Mouse (Mus musculus) megakaryocyte, embryonic 14.5 days (primary cell): ENCODE measurements around the gene Cabcoco1. TPM values are rescaled to one million over a fixed set of nuclear protein-coding genes. Genes with fewer than 3 reads are reported as not detected.

Experiments used
- H3K27me3 ChIP-seq: replicated peaks from 2 replicates; pipeline ENCODE3; 2012; ENCODE audit warnings: inconsistent platforms
- H3K36me3 ChIP-seq: replicated peaks from 2 replicates; pipeline ENCODE3; 2012; ENCODE audit warnings: low read length, inconsistent platforms, mixed read lengths
- H3K4me1 ChIP-seq: 2 replicates; pipeline ENCODE4 v1.6.1; 2012; ENCODE audit warnings: inconsistent platforms
- H3K4me3 ChIP-seq: replicated peaks from 2 replicates; pipeline ENCODE3; 2012; ENCODE audit warnings: moderate library complexity, mild to moderate bottlenecking, inconsistent platforms
- H3K9me3 ChIP-seq: 2 replicates; pipeline ENCODE4 v1.6.1; 2012; ENCODE audit warnings: inconsistent platforms
- FLI1 ChIP-seq: IDR thresholded peaks from 2 replicates; pipeline ENCODE4 v1.6.1; 2012; ENCODE audit warnings: low read length, inconsistent platforms, mixed read lengths
- GATA1 ChIP-seq: IDR thresholded peaks from 3 replicates; pipeline ENCODE4 v1.6.1; 2012; ENCODE audit warnings: mixed read lengths, low read length, inconsistent platforms, borderline replicate concordance
- polyA plus RNA-seq: library from polyadenylated mRNA; stranded (reverse); fragments of >175 nt; gene quantifications from 2 replicates; pipeline ENCODE4 v1.2.3, GENCODE M21; 2012; ENCODE audit warnings: low replicate concordance; ENCODE audit not compliant: insufficient read depth

The Cabcoco1 gene
- polyA plus RNA-seq, 1 experiment = not detected

GRCm38 (mm10) chr10:68441931-68442662 is 99.6 kb downstream of the Cabcoco1 start:
- Histone ChIP-seq H3K27me3 (no peaks in the 10 kb centered on the region), H3K36me3 (no peaks in the 10 kb centered on the region), H3K4me3 (no peak overlapping the region), H3K4me1 (peaks cover 47% of the 10 kb centered on the region), H3K9me3 (no peaks in the 10 kb centered on the region)
- TF ChIP-seq FLI1 = no peak
- no peak for TF ChIP-seq GATA1

DNA sequence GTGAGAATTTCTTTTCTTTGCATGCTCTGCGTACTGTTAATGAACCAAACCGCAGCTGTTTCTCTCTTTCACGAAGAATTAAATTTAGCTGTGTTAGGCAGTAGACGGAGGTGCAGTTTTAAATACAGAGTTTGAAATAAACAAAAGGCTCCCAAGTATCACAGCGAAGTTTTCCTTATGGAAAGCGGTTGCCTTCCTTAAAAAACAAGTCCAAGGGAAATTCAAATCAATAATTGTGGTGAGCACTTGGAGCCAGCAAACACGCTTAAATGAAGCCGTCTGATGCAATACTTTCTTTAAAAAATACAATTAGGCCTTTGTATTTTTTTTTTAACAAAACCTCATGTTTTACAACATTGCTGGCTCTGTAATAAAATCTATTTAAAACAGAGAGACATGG is 101.2 kb downstream of the Cabcoco1 start:
- Histone ChIP-seq H3K36me3 (no peaks in the 10 kb centered on the region), H3K27me3 (no peaks in the 10 kb centered on the region), H3K9me3 (no peaks in the 10 kb centered on the region), H3K4me3 (no peak overlapping the region), H3K4me1 (peaks cover 32% of the 10 kb centered on the region)
- TF ChIP-seq FLI1 (no peak), GATA1 (no peak)

GRCm38 (mm10) chr10:68435754-68436153 is 105.9 kb downstream of the Cabcoco1 start:
- no peak for TF ChIP-seq GATA1
- TF ChIP-seq FLI1 = no peak
- no peaks in the 10 kb centered on the region for H3K9me3 ChIP-seq
- no peak overlapping the region for H3K4me3 ChIP-seq

DNA sequence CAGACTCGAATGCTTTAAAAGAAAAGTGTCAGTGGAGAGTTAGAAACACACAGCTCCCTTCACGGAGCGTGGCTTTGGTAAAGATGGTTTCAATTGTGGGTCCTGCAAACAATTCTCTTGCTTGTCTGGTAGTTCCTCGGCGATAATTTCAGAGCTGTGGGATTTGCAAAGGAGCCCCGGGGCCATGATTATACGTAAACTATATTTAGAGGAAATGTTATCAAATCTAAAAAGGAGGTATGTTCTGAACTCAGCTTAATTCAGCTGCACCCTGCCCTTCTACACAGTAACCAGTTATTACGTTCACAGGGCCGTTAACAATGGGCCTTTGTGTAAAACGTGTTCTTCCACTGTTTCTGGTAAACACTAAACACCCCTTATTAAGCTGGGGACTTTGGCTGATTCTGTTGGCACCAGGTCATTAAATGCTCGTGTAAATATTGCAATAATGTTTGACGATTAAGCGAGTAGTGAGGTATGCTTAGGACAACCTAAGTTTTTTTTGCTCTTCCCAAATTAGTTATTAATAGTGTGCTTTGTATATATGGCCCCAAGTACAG is 106.6 kb downstream of the Cabcoco1 start:
- peaks cover 47% of the 10 kb centered on the region for H3K4me1 ChIP-seq
- no peak for TF ChIP-seq GATA1
- TF ChIP-seq FLI1 = no peak
- H3K27me3 ChIP-seq = no peaks in the 10 kb centered on the region
- no peaks in the 10 kb centered on the region for H3K36me3 ChIP-seq
- H3K9me3 ChIP-seq = no peaks in the 10 kb centered on the region
- no peak overlapping the region for H3K4me3 ChIP-seq

More at GRCm38 (mm10) chr10:68435754-68436153, 105.9 kb downstream of the Cabcoco1 start:
- Histone ChIP-seq H3K36me3 (no peaks in the 10 kb centered on the region), H3K27me3 (no peaks in the 10 kb centered on the region), H3K4me1 (peaks cover 42% of the 10 kb centered on the region)

GRCm38 (mm10) chr10:68434045-68434639 is 107.6 kb downstream of the Cabcoco1 start:
- Histone ChIP-seq H3K9me3 (no peaks in the 10 kb centered on the region), H3K36me3 (no peaks in the 10 kb centered on the region), H3K4me3 (no peak overlapping the region), H3K4me1 (peaks cover 53% of the 10 kb centered on the region), H3K27me3 (no peaks in the 10 kb centered on the region)
- TF ChIP-seq FLI1 = no peak
- no peak for TF ChIP-seq GATA1

DNA sequence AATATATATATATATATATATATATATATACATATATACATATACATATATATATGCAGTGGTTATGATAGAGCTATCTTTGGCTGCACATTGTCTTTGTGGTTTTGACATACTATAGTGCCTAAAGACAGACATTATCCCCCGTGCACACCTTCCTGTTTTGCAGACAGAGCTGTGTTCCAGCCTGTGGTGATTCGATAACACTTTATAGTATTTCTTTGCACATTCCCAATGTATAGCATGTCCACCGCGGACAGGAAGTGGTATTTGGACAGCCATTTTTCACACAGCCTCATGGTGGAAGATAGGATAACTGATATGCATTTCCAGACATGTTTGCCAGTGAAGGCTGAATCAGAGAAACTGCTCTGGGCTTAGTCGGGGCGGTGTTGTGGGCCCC is 110.3 kb downstream of the Cabcoco1 start:
- peak overlapping the region; percentile 80 for H3K4me3 ChIP-seq
- peaks cover 53% of the 10 kb centered on the region for H3K4me1 ChIP-seq
- peaks cover 8% of the 10 kb centered on the region for H3K36me3 ChIP-seq
- TF ChIP-seq FLI1 = no peak
- peak; percentile 84; the same call in 1 of the 3 replicates for TF ChIP-seq GATA1
- peaks cover 8% of the 10 kb centered on the region; the same call in 1 of the 2 replicates for H3K9me3 ChIP-seq
- no peaks in the 10 kb centered on the region for H3K27me3 ChIP-seq

DNA sequence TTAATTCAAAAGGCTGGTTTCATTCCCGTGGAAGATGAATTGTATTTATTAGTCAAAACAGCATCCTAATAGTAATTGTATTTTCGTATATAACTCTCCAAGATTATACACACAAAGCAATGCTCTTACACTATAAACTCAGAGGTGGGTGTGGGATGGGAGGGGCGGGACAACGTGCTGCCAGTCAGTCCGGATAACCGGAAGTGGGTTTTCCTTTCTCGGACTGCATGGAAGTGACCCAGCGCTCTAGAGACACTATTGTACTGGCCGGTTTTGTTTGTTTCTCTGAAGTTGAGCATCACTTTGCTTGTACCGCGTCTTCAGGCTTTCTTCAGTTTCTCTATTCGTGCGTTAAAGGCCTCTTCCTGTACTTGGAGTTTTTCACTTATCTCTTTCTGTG is 110.8 kb downstream of the Cabcoco1 start:
- peaks cover 12% of the 10 kb centered on the region; the same call in 1 of the 2 replicates for H3K9me3 ChIP-seq
- H3K27me3 ChIP-seq = no peaks in the 10 kb centered on the region
- H3K36me3 ChIP-seq = peaks cover 8% of the 10 kb centered on the region
- peak overlapping the region; percentile 81 for H3K4me3 ChIP-seq
- TF ChIP-seq GATA1 (no peak), FLI1 (no peak)
- H3K4me1 ChIP-seq = peaks cover 53% of the 10 kb centered on the region

DNA sequence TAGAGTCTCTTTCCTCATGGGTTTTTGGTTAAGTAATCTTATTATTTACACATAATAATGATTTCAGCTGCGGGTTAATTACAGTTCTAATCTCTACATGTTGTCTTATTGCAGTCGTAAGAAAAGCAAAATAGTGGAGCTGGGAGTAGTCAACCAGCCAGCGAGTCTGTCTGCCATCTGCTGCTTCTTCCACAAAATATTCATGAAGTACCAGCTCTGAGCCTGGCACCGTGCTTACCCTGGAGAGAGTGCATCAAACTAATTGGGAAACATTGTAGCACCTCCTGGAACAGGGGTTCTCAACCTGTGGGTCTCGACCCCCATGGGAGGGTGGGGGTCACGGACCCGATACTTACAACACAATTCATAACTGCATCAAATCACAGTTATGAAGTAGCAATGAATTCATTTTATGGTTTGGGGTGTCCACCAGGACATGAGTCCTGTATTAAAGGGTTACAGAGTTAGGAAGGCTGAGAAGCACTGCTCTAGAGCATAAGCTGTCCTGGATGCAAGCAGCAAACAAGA is 121.2 kb downstream of the Cabcoco1 start:
- H3K4me3 ChIP-seq = no peak overlapping the region
- peaks cover 2% of the 10 kb centered on the region for H3K36me3 ChIP-seq
- H3K27me3 ChIP-seq = no peaks in the 10 kb centered on the region
- H3K9me3 ChIP-seq = peaks cover 11% of the 10 kb centered on the region
- peaks cover 22% of the 10 kb centered on the region for H3K4me1 ChIP-seq
- TF ChIP-seq GATA1 (no peak), FLI1 (no peak)

- no peak overlapping the region for H3K4me3 ChIP-seq
- H3K27me3 ChIP-seq = no peaks in the 10 kb centered on the region
- H3K9me3 ChIP-seq = peaks cover 15% of the 10 kb centered on the region
- TF ChIP-seq FLI1 (no peak), GATA1 (no peak)
- H3K4me1 ChIP-seq = peaks cover 22% of the 10 kb centered on the region
- peaks cover 5% of the 10 kb centered on the region for H3K36me3 ChIP-seq
Observed at GRCm38 (mm10) chr10:68419893-68420292, 121.8 kb downstream of the Cabcoco1 start.
